Mouse (Mus musculus) G1E (cell line): ENCODE results near the gene Fcgrt. TPM values are rescaled to one million over a fixed set of nuclear protein-coding genes. Genes with fewer than 3 reads are reported as not detected.
A peak's percentile ranks its signal among the peaks of the same experiment; 100 is the strongest.
"Not testable (repeated sequence)": the region's sequence is repeated elsewhere in the genome, so short reads cannot be mapped to it uniquely, and the experiment has no call there.

Source experiments
- ATAC-seq: 2 replicates; pipeline ENCODE4 v1.8.0; 2016; ENCODE audit warnings: mild to moderate bottlenecking; ENCODE audit not compliant: insufficient number of reproducible peaks, poor library complexity, low FRiP score, severe bottlenecking; ENCODE audit errors: extremely low read depth
- DNase-seq: peaks from one replicate; pipeline ENCODE4 v3.0.0; 2012; ENCODE audit warnings: low spot score
- H3K27me3 ChIP-seq: 2 replicates; pipeline ENCODE4 v1.6.1; 2012; ENCODE audit warnings: mild to moderate bottlenecking, low read length, inconsistent platforms; ENCODE audit not compliant: insufficient read depth
- H3K36me3 ChIP-seq: replicated peaks from 2 replicates; pipeline ENCODE3; 2012; ENCODE audit warnings: mild to moderate bottlenecking, inconsistent platforms
- H3K4me1 ChIP-seq: 2 replicates; pipeline ENCODE4 v1.6.1; 2012; ENCODE audit warnings: low read depth, low read length, inconsistent platforms, mixed read lengths; ENCODE audit not compliant: insufficient read depth
- H3K4me3 ChIP-seq: 2 replicates; pipeline ENCODE4 v1.5.1; 2012; ENCODE audit warnings: low read depth, mild to moderate bottlenecking, inconsistent platforms, low read length, moderate library complexity, mixed read lengths
- H3K9me3 ChIP-seq: replicated peaks from 2 replicates; pipeline ENCODE4 v1.6.1; 2012; ENCODE audit warnings: inconsistent platforms
- CTCF ChIP-seq: IDR thresholded peaks from 2 replicates; pipeline ENCODE4 v1.5.1; 2012; ENCODE audit warnings: low read depth, low read length, inconsistent platforms, mixed read lengths
- GATA1 ChIP-seq: IDR thresholded peaks from 2 replicates; pipeline ENCODE4 v1.6.1; 2012; ENCODE audit warnings: borderline replicate concordance, low read length, inconsistent platforms, mixed read lengths
- GATA2 ChIP-seq: IDR thresholded peaks from 2 replicates; pipeline ENCODE4 v1.6.1; 2012; ENCODE audit warnings: low read depth, low read length, inconsistent platforms, borderline replicate concordance
- POLR2AphosphoS5 ChIP-seq: IDR thresholded peaks from 2 replicates; pipeline ENCODE4 v1.6.1; 2012; ENCODE audit warnings: low read depth, low read length, inconsistent platforms; ENCODE audit not compliant: insufficient replicate concordance
- TAL1 ChIP-seq: conservative IDR thresholded peaks from 2 replicates; pipeline ENCODE4 v1.6.1; 2012; ENCODE audit warnings: low read depth, low read length, inconsistent platforms, mixed read lengths
- polyA plus RNA-seq: library from polyadenylated mRNA; stranded (reverse); fragments of >175 nt; gene quantifications from 2 replicates; pipeline ENCODE4 v1.2.3, GENCODE M21; 2012
- total RNA-seq, 2 experiments: library from RNA; stranded (forward) in 1 of 2; stranded (reverse) in 1 of 2; fragments of 200-1000 nt in 1 of 2; fragments of >200 nt in 1 of 2; fragmentation: Nextera tagmentation in 1 of 2; gene quantifications; 2 replicates each; pipeline ENCODE4 v1.2.3; 2014 to 2017

Fcgrt gene
- total RNA-seq (2014; fragmentation: Nextera tagmentation) (not detected in 2 replicates), total RNA-seq (2017) (not detected in 2 replicates), polyA plus RNA-seq (not detected in 2 replicates)

GRCm38 (mm10) chr7:45103652-45104180 lies at the start of gene Fcgrt:
TSS of gene Fcgrt (minus strand) at chr7:45103851.
- H3K9me3 ChIP-seq = no peaks in the 10 kb centered on the region
- H3K27me3 ChIP-seq = peaks cover 55% of the 10 kb centered on the region
- H3K36me3 ChIP-seq = no peaks in the 10 kb centered on the region
- ATAC-seq (no peak), DNase-seq (no peak)
- H3K4me3 ChIP-seq = no peak within 1 kb of the TSS
- TF ChIP-seq GATA2 (no peak), CTCF (no peak), TAL1 (no peak), POLR2AphosphoS5 (no peak), GATA1 (no peak)
- peaks cover 12% of the 10 kb centered on the region for H3K4me1 ChIP-seq

GRCm38 (mm10) chr7:45153052-45153451 lies 49.4 kb upstream of the Fcgrt start:
- Histone ChIP-seq H3K4me3 (peak overlapping the region; percentile 81; the same call in 1 of the 2 replicates), H3K4me1 (peaks cover 45% of the 10 kb centered on the region), H3K36me3 (peaks cover 69% of the 10 kb centered on the region)
- H3K27me3 ChIP-seq, H3K9me3 ChIP-seq, ATAC-seq, DNase-seq: not testable (repeated sequence)

GRCm38 (mm10) chr7:45151303-45151702 lies 47.7 kb upstream of the Fcgrt start:
- H3K4me1 ChIP-seq = peaks cover 37% of the 10 kb centered on the region
- H3K4me3 ChIP-seq = no peak overlapping the region
- TF ChIP-seq POLR2AphosphoS5 (no peak), TAL1 (no peak), GATA2 (no peak), CTCF (no peak), GATA1 (no peak)
- DNase-seq (no peak), ATAC-seq (no peak)
- H3K27me3 ChIP-seq = no peaks in the 10 kb centered on the region
- H3K36me3 ChIP-seq = peaks cover 70% of the 10 kb centered on the region
- H3K9me3 ChIP-seq = no peaks in the 10 kb centered on the region

- ATAC-seq (no peak), DNase-seq (no peak)
- H3K36me3 ChIP-seq = peaks cover 72% of the 10 kb centered on the region
- no peaks in the 10 kb centered on the region for H3K9me3 ChIP-seq
- no peak overlapping the region for H3K4me3 ChIP-seq
- H3K27me3 ChIP-seq = no peaks in the 10 kb centered on the region
- peaks cover 31% of the 10 kb centered on the region for H3K4me1 ChIP-seq
- TF ChIP-seq TAL1 (no peak), GATA1 (no peak), GATA2 (no peak), POLR2AphosphoS5 (no peak), CTCF (no peak)
Observed at GRCm38 (mm10) chr7:45150321-45150720, 46.7 kb upstream of the Fcgrt start.

GRCm38 (mm10) chr7:45149545-45149944 lies 45.9 kb upstream of the Fcgrt start:
- H3K9me3 ChIP-seq = no peaks in the 10 kb centered on the region
- H3K4me1 ChIP-seq = peaks cover 24% of the 10 kb centered on the region
- peaks cover 79% of the 10 kb centered on the region for H3K36me3 ChIP-seq
- no peak for ATAC-seq
- no peaks in the 10 kb centered on the region for H3K27me3 ChIP-seq
- H3K4me3 ChIP-seq = no peak overlapping the region
- no peak for TF ChIP-seq TAL1
- TF ChIP-seq GATA1 = no peak
- no peak for TF ChIP-seq POLR2AphosphoS5
- no peak for TF ChIP-seq CTCF
- TF ChIP-seq GATA2 = no peak
- DNase-seq = no peak

- no peaks in the 10 kb centered on the region for H3K9me3 ChIP-seq
- no peaks in the 10 kb centered on the region for H3K27me3 ChIP-seq
- H3K4me1 ChIP-seq = peaks cover 27% of the 10 kb centered on the region
- TF ChIP-seq GATA2 (no peak), GATA1 (no peak), POLR2AphosphoS5 (no peak), TAL1 (no peak), CTCF (no peak)
- no peak for ATAC-seq
- H3K4me3 ChIP-seq = no peak overlapping the region
- peaks cover 89% of the 10 kb centered on the region for H3K36me3 ChIP-seq
- no peak for DNase-seq
Observed at GRCm38 (mm10) chr7:45148534-45149098, 45.0 kb upstream of the Fcgrt start.
